Mouse (Mus musculus) heart, adult 2 months (tissue): ENCODE data around the gene Rfx2. TPM values are rescaled to one million over a fixed set of nuclear protein-coding genes. Genes with fewer than 3 reads are reported as not detected.
A peak's percentile ranks its signal among the peaks of the same experiment; 100 is the strongest.

Experiments
- DNase-seq, 2 experiments: peaks; one replicate each; pipeline ENCODE4 v3.0.0; 2021
- H3K27ac ChIP-seq: fragments of 200-600 bp; 2 replicates; pipeline ENCODE4 v1.8.1; 2022
- H3K27me3 ChIP-seq: fragments of 200-500 bp; 2 replicates; pipeline ENCODE4 v1.6.1; 2012; ENCODE audit warnings: mild to moderate bottlenecking, low read length, inconsistent platforms, mixed read lengths; ENCODE audit not compliant: control insufficient read depth, insufficient read depth
- H3K36me3 ChIP-seq: fragments of 200-500 bp; 2 replicates; pipeline ENCODE4 v1.6.1; 2012; ENCODE audit warnings: low read length, inconsistent platforms; ENCODE audit not compliant: control insufficient read depth, insufficient read depth
- H3K4me1 ChIP-seq: fragments of 200-500 bp; 2 replicates; pipeline ENCODE4 v1.6.1; 2011; ENCODE audit warnings: low read length; ENCODE audit not compliant: control insufficient read depth, insufficient read depth
- H3K4me3 ChIP-seq: fragments of 200-600 bp; 2 replicates; pipeline ENCODE4 v1.8.1; 2022
- H3K79me2 ChIP-seq: fragments of 200-500 bp; replicated peaks from 2 replicates; pipeline ENCODE4 v1.6.1; 2012; ENCODE audit warnings: mild to moderate bottlenecking, inconsistent platforms, low read length, moderate library complexity, mixed read lengths; ENCODE audit not compliant: control insufficient read depth, insufficient read depth
- H3K9ac ChIP-seq: fragments of 200-500 bp; 2 replicates; pipeline ENCODE4 v1.6.1; 2012; ENCODE audit warnings: low read depth, mild to moderate bottlenecking, control low read depth, inconsistent platforms, low read length, mixed read lengths
- CTCF ChIP-seq: fragments of 200-600 bp; IDR thresholded peaks from 2 replicates; pipeline ENCODE4 v1.8.1; 2022; ENCODE audit warnings: antibody characterized with exemption, mild to moderate bottlenecking, moderate library complexity
- EP300 ChIP-seq: fragments of 200-500 bp; IDR thresholded peaks from 2 replicates; pipeline ENCODE4 v1.6.1; 2011; ENCODE audit warnings: low read depth, low read length, control low read depth; ENCODE audit not compliant: insufficient read depth
- POLR2A ChIP-seq: fragments of 200-500 bp; IDR thresholded peaks from 2 replicates; pipeline ENCODE4 v1.6.1; 2011; ENCODE audit warnings: mild to moderate bottlenecking, low read depth, low read length, control low read depth; ENCODE audit not compliant: insufficient read depth
- WGBS: fragments of 180-500 bp; shearing (Covaris S2); methylation state at CpG from one replicate; pipeline ENCODE4 v1.1.7; 2018; 5-methylcytosine and 5-hydroxymethylcytosine counted together
- intact Hi-C: fragments of 180-260 bp; cut with DNase I; formaldehyde crosslinking; loops from one replicate; pipeline ENCODE4 v1.15.1; 2025
- polyA plus RNA-seq: library from polyadenylated mRNA; depleted of rRNA; stranded (reverse); fragments of >200 nt; gene quantifications from 2 replicates; pipeline ENCODE4 v1.2.3, GENCODE M21; 2012
- total RNA-seq, 2 experiments: library from RNA; stranded (reverse); gene quantifications; 2 replicates each; pipeline ENCODE4 v1.2.3; 2021

Gene Rfx2
- total and polyA plus RNA-seq, 3 experiments, result 2.8 to 6.0 (median 3.0) TPM

DNA sequence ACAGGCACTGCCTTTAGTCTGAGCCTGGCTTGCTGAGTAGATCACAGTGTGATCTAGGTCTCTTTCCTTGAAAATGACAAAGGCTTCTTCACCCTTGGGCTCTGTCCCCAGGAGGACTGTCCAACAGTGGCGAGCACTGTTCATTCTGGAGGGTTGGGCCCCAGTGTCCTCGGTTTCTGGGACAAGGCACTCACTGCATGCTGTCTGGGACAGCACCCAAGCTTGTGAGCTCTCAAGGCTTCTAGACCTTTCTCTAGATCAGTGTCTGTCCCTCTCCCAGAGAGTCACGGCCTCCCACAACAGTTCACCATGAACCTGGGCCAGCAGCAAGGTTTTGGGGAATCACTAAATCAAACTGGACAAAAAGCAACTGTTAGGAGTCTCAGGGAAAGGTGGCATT, 38.2 kb downstream of the Rfx2 start:
- H3K9ac ChIP-seq, result no peak overlapping the region
- no peaks in the 10 kb centered on the region for H3K27me3 ChIP-seq
- WGBS, result 78% methylated on average over 3 of the region's 3 CpGs
- H3K79me2 ChIP-seq, result no peaks in the 10 kb centered on the region
- intact Hi-C loops, result no loop called here
- H3K4me1 ChIP-seq, result no peaks in the 10 kb centered on the region
- no peak overlapping the region for H3K27ac ChIP-seq
- no peak overlapping the region for H3K4me3 ChIP-seq
- no peak for DNase-seq
- TF ChIP-seq EP300 (no peak), POLR2A (no peak), CTCF (no peak)
- no peaks in the 10 kb centered on the region for H3K36me3 ChIP-seq

DNA sequence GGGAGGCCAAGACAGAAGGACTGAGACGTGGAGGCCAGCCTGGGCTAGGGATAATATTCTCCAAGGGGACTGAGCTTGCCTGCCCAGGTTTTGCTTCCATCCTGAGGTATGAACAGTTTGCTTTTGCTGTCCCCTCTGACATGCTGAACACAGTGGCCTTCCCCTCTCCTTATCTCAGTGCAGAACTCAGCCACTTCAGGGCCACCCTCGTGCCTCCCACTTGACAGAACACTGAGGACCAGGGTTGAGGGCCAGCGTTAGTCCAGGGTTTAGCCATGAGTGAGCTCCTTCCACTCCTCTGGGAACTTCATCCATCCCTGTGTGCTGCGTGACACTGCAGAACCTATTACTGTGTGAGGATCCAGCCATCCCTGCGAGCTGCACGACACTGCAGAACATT, 41.5 kb downstream of the Rfx2 start:
- Histone ChIP-seq H3K9ac (no peak overlapping the region), H3K4me3 (no peak overlapping the region), H3K36me3 (no peaks in the 10 kb centered on the region), H3K79me2 (no peaks in the 10 kb centered on the region), H3K27ac (no peak overlapping the region), H3K4me1 (no peaks in the 10 kb centered on the region), H3K27me3 (no peaks in the 10 kb centered on the region)
- intact Hi-C loops, result no loop called here
- DNase-seq, result no peak
- TF ChIP-seq EP300 (no peak), CTCF (no peak)
- WGBS, result 85% methylated on average over 6 of the region's 6 CpGs

GRCm38 (mm10) chr17:56788886-56789285, 41.9 kb downstream of the Rfx2 start:
- DNase-seq, result no peak
- Histone ChIP-seq H3K4me3 (no peak overlapping the region), H3K27me3 (no peaks in the 10 kb centered on the region), H3K9ac (no peak overlapping the region), H3K27ac (no peak overlapping the region), H3K36me3 (no peaks in the 10 kb centered on the region), H3K4me1 (no peaks in the 10 kb centered on the region), H3K79me2 (no peaks in the 10 kb centered on the region)
- no peak for TF ChIP-seq POLR2A
- no peak for TF ChIP-seq CTCF
- TF ChIP-seq EP300, result no peak
- WGBS, result 67% methylated on average over 3 of the region's 3 CpGs
- intact Hi-C loops, result no loop called here

DNA sequence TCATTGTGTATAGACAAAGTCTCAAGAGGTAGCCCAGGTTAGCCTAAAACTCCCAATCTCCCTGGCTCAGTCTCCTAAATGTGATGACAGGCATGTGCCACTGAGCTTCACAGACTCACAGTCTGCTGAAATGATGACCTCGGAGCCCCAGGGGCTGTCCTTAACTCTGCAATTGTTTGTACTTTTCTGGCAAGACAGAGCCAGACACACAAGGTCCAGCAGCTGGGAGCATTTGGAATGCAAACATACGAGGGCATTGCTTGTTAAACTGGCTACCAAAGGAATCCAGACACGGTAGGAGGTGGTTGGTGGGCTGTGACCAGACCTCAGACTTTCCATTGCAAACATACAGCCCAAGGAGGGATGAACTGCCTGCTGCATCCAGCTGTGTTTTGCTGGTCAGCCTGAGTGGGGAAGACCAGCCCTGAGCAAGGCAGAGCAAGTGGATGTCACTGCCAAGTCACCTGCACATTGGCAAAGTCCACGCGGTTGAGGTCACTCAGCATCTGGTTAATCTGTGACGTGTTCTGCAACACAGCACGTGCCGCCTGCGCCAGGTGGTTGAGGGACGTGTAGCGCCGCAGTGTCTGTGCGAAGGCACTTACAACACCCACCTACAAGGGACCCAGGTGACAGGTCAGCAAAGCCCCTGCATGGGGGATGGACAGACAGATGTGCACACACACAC, 50.4 kb downstream of the Rfx2 start:
- Histone ChIP-seq H3K27ac (no peak overlapping the region), H3K27me3 (no peaks in the 10 kb centered on the region), H3K9ac (no peak overlapping the region), H3K79me2 (no peaks in the 10 kb centered on the region), H3K4me3 (no peak overlapping the region), H3K4me1 (0 out of 2 replicates have a peak, but pooled peaks cover 3% of the 10 kb centered on the region), H3K36me3 (no peaks in the 10 kb centered on the region)
- intact Hi-C loops, result no loop called here
- TF ChIP-seq EP300, result no peak
- TF ChIP-seq POLR2A, result no peak
- TF ChIP-seq CTCF, result no peak
- WGBS, result 81% methylated on average over 13 of the region's 13 CpGs
- DNase-seq, result no peak

GRCm38 (mm10) chr17:56778779-56779362, 51.9 kb downstream of the Rfx2 start:
- no peaks in the 10 kb centered on the region for H3K79me2 ChIP-seq
- H3K27me3 ChIP-seq, result no peaks in the 10 kb centered on the region
- H3K4me1 ChIP-seq, result 0 out of 2 replicates have a peak, but pooled peaks cover 3% of the 10 kb centered on the region
- H3K36me3 ChIP-seq, result no peaks in the 10 kb centered on the region
- no peak overlapping the region for H3K4me3 ChIP-seq
- intact Hi-C loops, result no loop called here
- no peak overlapping the region for H3K9ac ChIP-seq
- no peak for TF ChIP-seq CTCF
- TF ChIP-seq EP300, result 0 out of 2 replicates have a peak, but pooled peaks have one; percentile 17
- TF ChIP-seq POLR2A, result no peak
- no peak overlapping the region for H3K27ac ChIP-seq
- peak in 1 of 2 experiments; percentile 42 for DNase-seq
- 28% methylated on average over 3 of the region's 3 CpGs for WGBS

DNA sequence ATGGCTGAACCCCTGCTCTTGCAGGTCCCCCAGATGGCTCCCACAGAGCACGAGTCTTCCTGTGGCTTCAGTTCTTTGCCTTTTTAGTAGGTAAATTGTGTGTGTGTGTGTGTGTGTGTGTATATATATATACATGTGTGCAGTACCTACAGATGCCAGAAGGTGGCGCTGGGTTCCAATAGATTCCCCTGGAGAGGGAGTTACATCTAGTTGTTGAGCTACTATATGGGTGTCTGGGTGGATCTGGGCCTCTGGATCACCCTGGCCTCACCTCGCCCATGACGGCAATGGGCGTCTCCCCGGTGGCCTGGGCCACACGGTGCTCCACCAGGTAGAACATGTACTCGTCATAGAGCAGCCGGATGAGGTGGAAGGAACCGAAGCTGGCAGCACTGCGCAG, 53.2 kb downstream of the Rfx2 start:
- WGBS, result 94% methylated on average over 11 of the region's 11 CpGs
- Histone ChIP-seq H3K4me1 (0 out of 2 replicates have a peak, but pooled peaks cover 3% of the 10 kb centered on the region), H3K36me3 (no peaks in the 10 kb centered on the region), H3K79me2 (no peaks in the 10 kb centered on the region), H3K27me3 (no peaks in the 10 kb centered on the region), H3K4me3 (no peak overlapping the region), H3K9ac (no peak overlapping the region), H3K27ac (no peak overlapping the region)
- intact Hi-C loops, result no loop called here
- peak; percentile 49 for TF ChIP-seq CTCF
- TF ChIP-seq POLR2A, result no peak
- no peak for DNase-seq
